Mouse (Mus musculus) liver, embryonic 13.5 days (tissue): ENCODE results near the gene Lyrm4. TPM values are rescaled to one million over a fixed set of nuclear protein-coding genes. Genes with fewer than 3 reads are reported as not detected.
A peak's percentile ranks its signal among the peaks of the same experiment; 100 is the strongest.

Experiments
- ATAC-seq: fragments of 200-750 bp; cut with Nextera tagmentation; 2 replicates; pipeline ENCODE4 v1.8.0; 2017; ENCODE audit warnings: low read depth, mild to moderate bottlenecking, moderate number of reproducible peaks, moderate library complexity
- DNase-seq: peaks from one replicate; pipeline ENCODE4 v3.0.0; 2022
- H3K27ac ChIP-seq: fragments of 300-500 bp; sonication (generic); 2 replicates; pipeline ENCODE4 v1.5.1; 2015; ENCODE audit warnings: moderate library complexity, mild to moderate bottlenecking, inconsistent platforms
- H3K27me3 ChIP-seq: fragments of 300-500 bp; sonication (generic); 2 replicates; pipeline ENCODE4 v1.6.1; 2015; ENCODE audit warnings: mild to moderate bottlenecking, inconsistent platforms
- H3K36me3 ChIP-seq: fragments of 300-500 bp; sonication (generic); 2 replicates; pipeline ENCODE4 v1.6.1; 2015; ENCODE audit warnings: mild to moderate bottlenecking, inconsistent platforms
- H3K4me1 ChIP-seq: fragments of 300-500 bp; sonication (generic); replicated peaks from 2 replicates; pipeline ENCODE4 v1.6.1; 2015; ENCODE audit warnings: inconsistent platforms
- H3K4me2 ChIP-seq: fragments of 300-500 bp; sonication (generic); 2 replicates; pipeline ENCODE4 v1.6.1; 2015; ENCODE audit warnings: inconsistent platforms, mild to moderate bottlenecking, moderate library complexity
- H3K4me3 ChIP-seq: fragments of 300-500 bp; sonication (generic); replicated peaks from 2 replicates; pipeline ENCODE4 v1.5.1; 2015; ENCODE audit warnings: mild to moderate bottlenecking, inconsistent platforms
- H3K9ac ChIP-seq: fragments of 300-500 bp; sonication (generic); 2 replicates; pipeline ENCODE4 v1.6.1; 2015; ENCODE audit warnings: mild to moderate bottlenecking, inconsistent platforms
- H3K9me3 ChIP-seq: fragments of 300-500 bp; sonication (generic); replicated peaks from 2 replicates; pipeline ENCODE4 v1.6.1; 2016; ENCODE audit warnings: inconsistent platforms
- WGBS: fragments of 180-500 bp; shearing (Covaris S2); methylation state at CpG from one replicate; pipeline ENCODE4 v1.1.7; 2015; ENCODE audit not compliant: insufficient replicate concordance; 5-methylcytosine and 5-hydroxymethylcytosine counted together
- polyA plus RNA-seq: library from polyadenylated mRNA; unstranded; fragments of >200 nt; fragmentation: Nextera tagmentation; extraction: Ambion mirVana; gene quantifications from 2 replicates; pipeline ENCODE4 v1.2.1, GENCODE M21; 2015

The Lyrm4 gene
- polyA plus RNA-seq, 1 experiment from 2014 or later = 27.8 TPM

DNA sequence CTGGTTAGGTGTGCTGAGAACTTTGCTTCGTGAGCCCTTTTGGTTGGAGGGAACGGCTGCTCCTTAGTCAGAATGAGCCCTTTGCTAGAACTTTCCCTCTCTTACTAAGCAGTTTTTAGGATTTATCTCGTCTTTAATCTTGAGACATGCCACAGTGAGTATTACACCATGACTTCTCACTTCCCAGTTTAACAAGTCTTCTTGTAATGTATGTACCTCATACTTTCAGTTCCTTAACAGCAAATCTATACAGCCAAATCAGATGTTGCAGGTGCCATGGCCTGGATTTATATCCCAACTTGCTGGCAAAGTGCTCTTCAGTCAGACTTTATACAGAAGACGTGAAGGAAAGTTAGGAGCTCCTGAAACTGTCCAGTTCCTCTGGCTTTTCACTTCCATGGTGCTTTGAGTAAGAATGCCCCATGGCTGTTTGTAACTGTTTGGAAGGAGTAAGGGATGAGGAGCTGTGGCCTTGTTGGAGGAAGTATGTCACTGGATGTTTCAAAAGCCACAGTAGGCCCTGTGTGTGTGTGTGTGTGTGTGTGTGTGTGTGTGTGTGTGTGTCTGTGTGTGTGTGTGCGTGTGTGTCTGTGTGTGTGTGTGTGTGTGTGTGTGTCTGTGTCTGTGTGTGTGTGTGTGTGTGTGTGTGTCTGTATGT, 14.8 kb upstream of the Lyrm4 start:
- WGBS = 53% methylated on average over 5 of the region's 5 CpGs
- H3K4me2 ChIP-seq = no peak overlapping the region
- peaks cover 16% of the 10 kb centered on the region for H3K4me1 ChIP-seq
- H3K27me3 ChIP-seq = no peaks in the 10 kb centered on the region
- H3K9ac ChIP-seq = no peak overlapping the region
- DNase-seq (no peak), ATAC-seq (no peak)
- H3K9me3 ChIP-seq = no peaks in the 10 kb centered on the region
- H3K4me3 ChIP-seq = no peak overlapping the region
- no peak overlapping the region; the same call in 1 of the 2 replicates for H3K27ac ChIP-seq
- H3K36me3 ChIP-seq = no peaks in the 10 kb centered on the region

DNA sequence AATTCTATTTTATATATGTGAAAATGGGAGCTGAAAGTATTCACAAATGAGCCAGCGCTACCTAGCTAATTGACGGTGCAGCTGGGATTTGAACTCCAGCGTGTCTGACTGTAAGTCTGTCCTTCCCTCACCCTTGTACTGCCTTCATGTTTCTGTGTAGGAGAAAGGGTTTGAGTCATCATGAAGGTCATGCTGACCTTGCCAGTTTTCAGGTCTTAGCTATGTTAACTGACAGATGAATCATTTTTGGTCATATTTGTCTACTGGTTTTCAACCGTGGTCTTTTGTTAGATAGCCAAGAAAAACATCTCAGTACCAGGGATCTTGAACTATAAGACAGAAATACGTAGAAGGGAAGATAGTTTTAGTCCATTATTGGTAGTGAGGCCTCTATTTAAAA, 14.1 kb upstream of the Lyrm4 start:
- Histone ChIP-seq H3K9me3 (no peaks in the 10 kb centered on the region), H3K4me3 (no peak overlapping the region), H3K36me3 (no peaks in the 10 kb centered on the region), H3K27me3 (no peaks in the 10 kb centered on the region), H3K9ac (no peak overlapping the region), H3K4me1 (peaks cover 16% of the 10 kb centered on the region), H3K27ac (no peak overlapping the region), H3K4me2 (no peak overlapping the region)
- no peak for ATAC-seq
- 83% methylated on average over 5 of the region's 5 CpGs for WGBS
- DNase-seq = no peak

DNA sequence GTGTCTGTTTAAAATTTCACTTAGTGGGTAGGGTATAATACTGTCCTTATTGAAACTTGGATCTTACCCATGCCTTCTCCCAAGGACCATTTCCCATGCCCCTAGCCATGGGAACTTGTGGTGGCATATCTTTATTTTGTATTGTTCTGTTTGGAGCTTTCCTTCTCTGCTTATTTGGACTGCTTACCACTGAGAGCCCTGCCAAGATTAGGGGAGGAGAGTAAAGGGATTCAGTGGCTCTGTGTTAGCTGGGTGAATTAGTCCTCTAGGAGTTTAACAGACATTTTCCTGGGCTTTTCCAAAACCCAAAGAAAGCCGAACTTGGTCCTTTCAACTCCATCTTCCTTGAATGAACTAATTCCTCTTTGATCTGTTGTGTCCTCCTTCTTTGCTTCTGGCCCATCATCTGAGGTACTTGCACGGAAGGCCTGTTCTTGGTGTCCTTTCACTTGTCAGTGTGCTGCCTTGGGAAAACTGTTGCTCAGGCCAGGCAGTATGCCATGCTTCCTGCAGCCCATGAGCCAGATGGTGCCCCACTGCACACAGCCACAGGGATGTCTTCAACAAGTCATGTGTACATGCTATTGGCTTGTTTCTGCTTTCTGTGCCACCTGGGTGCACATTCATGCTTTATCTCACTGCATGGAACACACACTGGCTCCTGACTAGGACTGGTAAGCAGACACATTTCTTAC, 12.2 kb upstream of the Lyrm4 start:
- Histone ChIP-seq H3K36me3 (no peaks in the 10 kb centered on the region), H3K9ac (no peak overlapping the region), H3K9me3 (no peaks in the 10 kb centered on the region), H3K27ac (no peak overlapping the region), H3K4me1 (peaks cover 14% of the 10 kb centered on the region), H3K27me3 (no peaks in the 10 kb centered on the region), H3K4me3 (no peak overlapping the region), H3K4me2 (no peak overlapping the region)
- no peak for DNase-seq
- 67% methylated on average over 2 of the region's 2 CpGs for WGBS
- ATAC-seq = no peak

DNA sequence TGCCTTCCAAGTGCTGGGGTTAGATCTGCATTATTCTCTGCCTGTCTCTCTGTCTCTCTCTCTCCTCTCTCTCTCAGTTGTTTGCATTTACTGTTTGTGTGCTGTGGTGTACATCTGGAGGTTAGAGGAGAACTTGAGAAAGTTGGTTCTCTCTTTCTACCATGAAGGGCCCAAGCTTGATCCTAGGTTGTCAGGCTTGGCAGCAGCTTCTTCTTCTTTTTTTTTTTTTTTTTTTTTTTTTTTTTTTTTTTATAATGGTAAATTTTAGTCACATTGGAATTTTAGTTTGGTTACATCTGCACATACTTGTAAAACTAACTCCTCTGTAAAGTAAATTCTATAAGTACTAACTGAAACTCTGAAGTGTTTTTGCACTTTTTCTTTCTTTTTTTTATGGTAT, 3.3 kb upstream of the Lyrm4 start:
- no peak for DNase-seq
- H3K27ac ChIP-seq = no peak overlapping the region
- peaks cover 32% of the 10 kb centered on the region for H3K4me1 ChIP-seq
- no peak overlapping the region for H3K4me3 ChIP-seq
- no peak overlapping the region for H3K9ac ChIP-seq
- H3K36me3 ChIP-seq = no peaks in the 10 kb centered on the region
- no peak for ATAC-seq
- no peaks in the 10 kb centered on the region for H3K9me3 ChIP-seq
- H3K27me3 ChIP-seq = no peaks in the 10 kb centered on the region
- no peak overlapping the region for H3K4me2 ChIP-seq

DNA sequence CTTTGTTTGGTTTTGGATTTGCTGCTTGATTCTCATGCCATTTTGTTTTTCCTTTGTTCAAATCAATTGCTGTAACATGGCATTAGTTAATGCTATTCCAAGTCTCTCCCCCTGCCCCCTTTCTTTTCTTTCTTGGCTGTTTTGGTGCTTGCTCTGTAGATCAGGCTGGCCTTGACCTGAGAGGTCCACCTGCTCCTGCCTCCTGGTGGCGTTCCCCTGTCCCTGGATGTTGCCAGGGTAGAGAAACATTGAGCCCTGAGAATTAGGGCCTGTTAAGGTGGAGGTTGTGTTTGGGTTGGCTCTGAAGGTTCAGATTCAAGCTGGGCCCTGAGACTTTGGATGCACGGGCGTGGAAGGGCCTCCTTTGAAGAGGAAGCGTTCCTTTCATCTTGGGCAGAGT, 2.4 kb upstream of the Lyrm4 start:
- ATAC-seq = no peak
- WGBS = 78% methylated on average over 4 of the region's 4 CpGs
- no peak overlapping the region for H3K9ac ChIP-seq

DNA sequence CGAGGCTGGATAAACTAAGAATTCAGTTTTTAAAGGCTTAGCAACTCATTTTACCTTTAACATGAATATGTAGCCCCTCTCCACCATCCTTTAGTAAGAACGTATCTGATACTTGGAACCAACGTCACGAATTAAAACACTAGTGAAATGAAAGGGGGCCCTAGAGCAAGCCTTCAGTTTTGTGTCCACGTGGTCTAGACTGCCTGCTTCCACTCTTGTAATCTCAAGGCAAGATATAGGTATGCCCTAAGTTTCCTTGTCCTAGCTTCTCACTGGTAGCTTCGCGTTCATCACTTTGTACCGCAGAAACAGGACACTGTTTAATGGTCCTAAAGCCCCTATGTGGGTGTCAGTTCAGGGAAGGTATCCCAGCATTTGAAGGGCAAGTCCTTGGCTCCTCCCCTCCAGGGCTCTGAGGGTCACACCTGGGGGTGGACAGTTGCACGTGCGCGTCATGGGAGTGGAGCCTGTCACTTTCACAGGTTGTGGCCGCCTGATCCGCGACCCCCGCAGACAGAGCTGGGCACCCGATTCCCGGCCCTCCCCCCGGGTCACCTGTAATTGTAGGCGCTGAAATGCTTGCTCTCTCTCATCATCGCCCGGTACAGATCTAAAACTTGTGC, 695 bp downstream of the Lyrm4 start:
- Histone ChIP-seq H3K27me3 (no peaks in the 10 kb centered on the region), H3K27ac (peak overlapping the region; percentile 91), H3K36me3 (no peaks in the 10 kb centered on the region), H3K9me3 (no peaks in the 10 kb centered on the region), H3K4me1 (peaks cover 46% of the 10 kb centered on the region), H3K4me2 (peak overlapping the region; percentile 89), H3K4me3 (peak overlapping the region; percentile 72), H3K9ac (peak overlapping the region; percentile 81)
- DNase-seq = peak; percentile 61
- peak; percentile 29; the same call in 1 of the 2 replicates for ATAC-seq
- WGBS = 4% methylated on average over 21 of the region's 21 CpGs

More for the DNA sequence above, 2.4 kb upstream of the Lyrm4 start:
- Histone ChIP-seq H3K4me3 (no peak overlapping the region), H3K9me3 (no peaks in the 10 kb centered on the region), H3K4me1 (peaks cover 42% of the 10 kb centered on the region), H3K4me2 (no peak overlapping the region), H3K36me3 (no peaks in the 10 kb centered on the region), H3K27me3 (no peaks in the 10 kb centered on the region), H3K27ac (no peak overlapping the region)
- no peak for DNase-seq

DNA sequence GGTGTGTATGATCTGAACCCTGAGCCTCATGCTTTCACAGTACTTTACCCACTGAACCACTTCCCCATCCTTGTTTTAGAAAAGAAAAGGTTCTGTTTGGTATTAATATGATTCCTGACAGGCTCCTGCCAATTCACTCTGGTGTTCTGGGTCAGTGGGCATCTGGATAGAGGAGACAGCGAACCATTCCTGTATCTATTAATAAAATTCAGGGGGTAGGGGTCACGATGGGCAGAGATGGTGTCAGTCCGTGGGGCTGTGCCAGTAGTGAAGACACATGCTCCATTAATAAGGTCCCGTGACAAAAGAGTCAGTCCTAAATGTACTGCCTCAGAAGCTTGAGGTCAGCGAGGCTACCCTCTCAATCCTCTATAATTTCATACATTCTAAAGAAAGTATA, 4.1 kb downstream of the Lyrm4 start:
- ATAC-seq (no peak), DNase-seq (no peak)
- H3K4me2 ChIP-seq = no peak overlapping the region
- no peak overlapping the region for H3K4me3 ChIP-seq
- H3K27ac ChIP-seq = no peak overlapping the region
- H3K27me3 ChIP-seq = no peaks in the 10 kb centered on the region
- H3K9ac ChIP-seq = no peak overlapping the region
- 77% methylated on average over 5 of the region's 5 CpGs for WGBS
- H3K4me1 ChIP-seq = peaks cover 33% of the 10 kb centered on the region
- H3K36me3 ChIP-seq = peaks cover 5% of the 10 kb centered on the region; the same call in 1 of the 2 replicates
- H3K9me3 ChIP-seq = no peaks in the 10 kb centered on the region

DNA sequence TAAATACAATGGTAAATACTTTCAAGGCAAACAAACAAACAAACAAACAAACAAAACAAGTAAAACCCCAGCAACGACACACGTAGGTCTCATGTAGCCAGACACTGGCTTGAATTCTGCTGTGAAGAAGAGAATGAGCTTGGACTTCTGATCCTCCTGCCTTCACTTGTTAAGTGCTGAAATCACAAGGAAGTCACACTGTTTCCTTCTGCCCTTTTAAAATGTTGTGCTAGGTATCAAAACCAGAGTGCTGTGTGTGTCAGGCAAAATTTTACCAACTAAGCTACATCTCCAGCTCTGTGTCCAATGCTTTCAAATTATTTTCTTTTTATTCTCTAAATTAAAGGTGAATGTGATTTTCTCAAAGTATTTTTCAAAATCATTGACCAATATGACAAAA, 6.0 kb downstream of the Lyrm4 start:
- no peak for DNase-seq
- H3K36me3 ChIP-seq = peaks cover 5% of the 10 kb centered on the region; the same call in 1 of the 2 replicates
- WGBS = 90% methylated on average over 2 of the region's 2 CpGs
- H3K27ac ChIP-seq = no peak overlapping the region
- H3K4me2 ChIP-seq = no peak overlapping the region
- no peak overlapping the region for H3K4me3 ChIP-seq
- H3K27me3 ChIP-seq = no peaks in the 10 kb centered on the region
- peaks cover 34% of the 10 kb centered on the region for H3K4me1 ChIP-seq
- H3K9ac ChIP-seq = no peak overlapping the region
- no peak for ATAC-seq
- no peaks in the 10 kb centered on the region for H3K9me3 ChIP-seq

DNA sequence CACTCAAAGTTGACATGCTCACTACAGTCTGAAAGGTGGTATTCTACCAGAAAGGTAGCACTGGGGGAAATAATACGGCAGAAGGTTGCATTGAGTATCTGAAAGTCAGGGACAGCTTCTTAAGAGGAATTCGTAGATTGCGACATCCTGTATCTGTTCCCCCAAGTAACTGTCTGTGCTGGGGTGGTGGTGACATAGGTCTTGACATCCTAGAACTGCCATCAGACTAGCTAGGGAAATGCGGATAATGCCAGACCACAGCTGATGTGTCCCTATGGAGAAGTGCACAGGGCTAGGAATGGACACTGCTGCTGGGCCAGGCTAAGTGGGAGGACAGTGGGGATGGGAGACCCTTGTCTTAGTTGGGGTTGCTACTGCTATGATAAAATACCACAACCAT, 8.8 kb downstream of the Lyrm4 start:
- Histone ChIP-seq H3K36me3 (peaks cover 5% of the 10 kb centered on the region; the same call in 1 of the 2 replicates), H3K4me2 (no peak overlapping the region), H3K4me3 (no peak overlapping the region), H3K9me3 (no peaks in the 10 kb centered on the region), H3K4me1 (peaks cover 11% of the 10 kb centered on the region), H3K27me3 (no peaks in the 10 kb centered on the region), H3K9ac (no peak overlapping the region), H3K27ac (no peak overlapping the region)
- DNase-seq (no peak), ATAC-seq (no peak)
- 85% methylated on average over 4 of the region's 4 CpGs for WGBS

DNA sequence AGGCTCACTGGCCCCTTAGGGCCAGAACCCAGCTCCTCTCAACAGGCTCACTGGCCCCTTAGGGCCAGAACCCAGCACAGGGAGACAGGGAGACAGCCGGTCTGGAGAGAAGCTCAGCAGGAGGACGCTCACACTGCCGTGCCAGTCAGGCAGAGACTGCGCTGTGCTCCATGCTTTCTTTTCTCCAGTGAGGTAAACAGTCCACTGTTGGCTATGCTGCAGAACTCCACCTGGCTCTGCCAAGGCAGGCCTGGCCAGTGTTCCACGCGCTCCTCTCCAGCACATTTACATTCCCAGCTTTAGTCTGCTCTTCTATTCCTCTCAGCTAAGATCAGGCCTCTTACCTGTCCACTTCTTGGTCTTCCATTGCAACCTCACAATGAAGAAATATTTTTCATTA, 11.7 kb downstream of the Lyrm4 start:
- WGBS = 89% methylated on average over 6 of the region's 6 CpGs
- Histone ChIP-seq H3K36me3 (peaks cover 5% of the 10 kb centered on the region; the same call in 1 of the 2 replicates), H3K27me3 (no peaks in the 10 kb centered on the region), H3K4me3 (no peak overlapping the region), H3K4me2 (no peak overlapping the region), H3K4me1 (peaks cover 11% of the 10 kb centered on the region), H3K9ac (no peak overlapping the region), H3K27ac (no peak overlapping the region), H3K9me3 (no peaks in the 10 kb centered on the region)
- ATAC-seq = no peak
- no peak for DNase-seq

DNA sequence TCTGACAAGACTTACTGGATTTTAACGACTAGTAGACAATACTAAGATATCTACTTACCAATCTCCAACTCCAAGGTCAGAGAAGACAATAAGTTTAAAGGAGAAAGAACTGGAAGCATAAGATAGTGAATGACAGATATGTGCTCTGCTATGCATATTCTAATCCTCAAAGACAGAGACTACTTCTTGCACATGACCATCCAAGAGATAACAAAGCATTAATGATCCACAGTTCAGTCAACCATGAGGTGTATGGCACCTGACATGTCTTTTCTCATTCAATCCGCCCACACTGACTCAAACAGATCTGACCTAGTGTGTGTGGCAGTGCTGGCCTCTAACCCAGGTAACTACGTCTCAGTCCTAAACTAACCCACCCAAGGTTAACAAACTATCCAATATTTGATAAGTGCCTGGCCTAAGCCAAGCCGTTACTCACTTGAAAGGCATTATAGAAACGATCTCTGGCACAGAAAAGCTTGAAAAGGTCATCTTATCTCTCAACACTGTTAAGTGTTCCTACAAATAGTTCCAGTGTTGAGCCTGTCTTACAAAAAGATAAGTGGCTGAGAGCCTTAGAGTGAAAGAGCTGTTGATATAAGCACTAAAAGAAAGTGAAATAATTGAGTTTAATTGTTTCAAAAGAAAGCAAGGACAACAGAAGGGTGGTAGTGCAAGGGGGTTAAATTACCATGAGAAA, 20.5 kb downstream of the Lyrm4 start:
- Histone ChIP-seq H3K4me2 (peak overlapping the region; percentile 26), H3K27me3 (no peaks in the 10 kb centered on the region), H3K27ac (peak overlapping the region; percentile 82), H3K9ac (no peak overlapping the region), H3K36me3 (peaks cover 8% of the 10 kb centered on the region), H3K4me3 (no peak overlapping the region), H3K9me3 (no peaks in the 10 kb centered on the region), H3K4me1 (peaks cover 30% of the 10 kb centered on the region)
- 11% methylated on average over 5 of the region's 5 CpGs for WGBS
- peak; percentile 23 for DNase-seq
- peak; percentile 86 for ATAC-seq
